Mouse (Mus musculus): Measurements from ENCODE around the gene Ttll7. TPM values are rescaled to one million over a fixed set of nuclear protein-coding genes. Genes with fewer than 3 reads are reported as not detected.
A peak's percentile ranks its signal among the peaks of the same experiment; 100 is the strongest.

Gene Ttll7
- polyA plus RNA-seq, 1 experiment from 2014 or later, result 0.52 TPM

DNA sequence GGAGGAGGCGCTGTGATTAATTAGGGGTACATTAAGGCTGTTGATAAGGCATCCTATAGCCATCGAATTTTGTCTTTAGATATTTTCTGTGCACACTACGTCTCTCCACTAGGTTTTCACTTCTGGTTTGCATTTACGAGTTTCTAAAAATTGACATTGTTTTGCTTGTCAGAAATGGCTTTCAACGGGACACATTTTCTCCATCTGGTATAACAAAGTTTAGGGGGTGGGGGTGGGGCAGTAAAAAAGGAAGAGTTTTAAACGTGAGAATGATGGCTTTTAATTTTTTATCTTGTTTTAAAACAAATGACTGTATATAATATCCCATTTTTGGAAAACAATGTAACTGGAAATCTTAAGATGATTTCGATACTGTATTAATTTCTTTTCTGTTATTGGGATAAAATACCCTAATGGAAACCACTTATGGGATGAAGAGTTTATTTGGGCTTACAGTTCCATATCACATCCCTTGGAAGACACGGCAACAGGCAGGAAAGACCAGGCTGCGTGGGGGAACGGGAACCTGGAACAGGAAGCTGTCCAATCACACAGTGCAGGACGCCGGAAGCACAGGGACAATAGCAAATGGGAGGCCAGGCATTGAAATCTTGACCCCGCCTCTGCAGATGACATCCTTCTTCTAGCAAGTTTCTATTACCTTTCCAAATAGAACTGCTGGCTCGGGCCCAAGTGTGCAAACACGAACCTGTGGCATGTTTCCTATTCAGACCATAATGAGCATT lies 142.7 kb downstream of the Ttll7 start:
- no peaks in the 10 kb centered on the region for H3K36me3 ChIP-seq (replicated peaks; ENCODE audit: insufficient read depth, low read length)
- H3K27me3 ChIP-seq (ENCODE audit: insufficient read depth, low read length), result no peaks in the 10 kb centered on the region
- TF ChIP-seq EP300 (IDR thresholded peaks at IDR 0.05; ENCODE audit: low read depth) (no peak), CTCF (IDR thresholded peaks at IDR 0.05; ENCODE audit: low read depth) (no peak)
- DNase-seq (no peak), ATAC-seq (no peak)
- H3K4me1 ChIP-seq (ENCODE audit: insufficient read depth), result no peaks in the 10 kb centered on the region
- H3K4me3 ChIP-seq (ENCODE audit: low read depth, low read length), result no peak overlapping the region
- H3K9ac ChIP-seq (replicated peaks), result no peak overlapping the region
- no peaks in the 10 kb centered on the region for H3K9me3 ChIP-seq (ENCODE audit: low read length)
- 65% methylated on average over 15 of the region's 15 CpGs for WGBS (ENCODE audit: insufficient replicate concordance)
- no peak overlapping the region for H3K27ac ChIP-seq (ENCODE audit: low read depth)
- H3K4me2 ChIP-seq (ENCODE audit: low read depth, low read length), result peak overlapping the region; percentile 18; the same call in 1 of the 2 replicates

DNA sequence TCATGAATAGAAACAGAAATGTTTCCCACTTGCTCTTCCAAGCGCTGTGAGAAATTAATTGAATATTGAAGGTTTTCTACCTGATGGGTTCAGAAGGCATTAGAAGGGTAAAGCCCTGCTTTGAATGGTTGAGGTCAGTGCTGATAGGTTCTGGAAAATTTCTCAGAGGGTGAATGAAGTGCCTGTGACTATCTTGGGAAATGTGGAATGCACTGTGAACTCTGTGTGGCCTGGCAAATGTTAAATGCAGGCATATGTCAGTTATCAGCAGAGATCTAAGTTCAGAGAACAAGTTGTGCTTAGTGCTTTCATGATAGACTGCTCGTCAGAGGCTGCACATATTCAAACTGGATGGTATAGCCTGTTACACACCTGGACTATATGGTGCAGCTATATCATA lies 147.0 kb downstream of the Ttll7 start:
- no peak for TF ChIP-seq CTCF (IDR thresholded peaks at IDR 0.05; ENCODE audit: low read depth)
- no peak for TF ChIP-seq EP300 (IDR thresholded peaks at IDR 0.05; ENCODE audit: low read depth)
- H3K9ac ChIP-seq (replicated peaks), result no peak overlapping the region
- WGBS (ENCODE audit: insufficient replicate concordance), result 76% methylated on average over 2 of the region's 2 CpGs
- no peaks in the 10 kb centered on the region for H3K36me3 ChIP-seq (replicated peaks; ENCODE audit: insufficient read depth, low read length)
- no peak overlapping the region for H3K27ac ChIP-seq (ENCODE audit: low read depth)
- ATAC-seq, result no peak
- no peak overlapping the region for H3K4me2 ChIP-seq (ENCODE audit: low read depth, low read length)
- H3K9me3 ChIP-seq (ENCODE audit: low read length), result no peaks in the 10 kb centered on the region
- no peak for DNase-seq
- H3K4me1 ChIP-seq (ENCODE audit: insufficient read depth), result no peaks in the 10 kb centered on the region
- H3K4me3 ChIP-seq (ENCODE audit: low read depth, low read length), result no peak overlapping the region
- no peaks in the 10 kb centered on the region for H3K27me3 ChIP-seq (ENCODE audit: insufficient read depth, low read length)

DNA sequence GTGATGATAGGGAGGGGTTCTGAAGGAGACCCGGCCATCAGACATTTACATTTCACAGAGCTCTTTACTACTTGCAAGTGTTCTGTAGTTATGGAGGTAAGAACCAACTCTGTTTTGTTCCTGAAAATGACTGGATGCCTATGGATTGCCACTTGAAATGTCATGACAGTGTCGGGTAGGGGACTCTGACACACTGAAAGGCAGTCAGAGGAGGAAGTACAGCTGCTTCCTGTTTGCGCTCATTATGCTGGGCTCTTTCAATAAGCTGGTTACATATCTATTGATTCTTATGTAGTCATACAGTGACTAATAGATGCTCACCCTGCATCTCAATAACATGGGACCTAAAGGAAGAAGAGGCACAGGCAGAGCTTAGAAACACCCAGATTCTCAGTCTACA lies 148.8 kb downstream of the Ttll7 start:
- no peak overlapping the region for H3K4me2 ChIP-seq (ENCODE audit: low read depth, low read length)
- no peaks in the 10 kb centered on the region for H3K9me3 ChIP-seq (ENCODE audit: low read length)
- H3K27ac ChIP-seq (ENCODE audit: low read depth), result no peak overlapping the region
- H3K4me3 ChIP-seq (ENCODE audit: low read depth, low read length), result no peak overlapping the region
- ATAC-seq (no peak), DNase-seq (no peak)
- TF ChIP-seq EP300 (IDR thresholded peaks at IDR 0.05; ENCODE audit: low read depth), result no peak
- TF ChIP-seq CTCF (IDR thresholded peaks at IDR 0.05; ENCODE audit: low read depth), result no peak
- H3K27me3 ChIP-seq (ENCODE audit: insufficient read depth, low read length), result no peaks in the 10 kb centered on the region
- no peaks in the 10 kb centered on the region for H3K4me1 ChIP-seq (ENCODE audit: insufficient read depth)
- H3K9ac ChIP-seq (replicated peaks), result no peak overlapping the region
- H3K36me3 ChIP-seq (replicated peaks; ENCODE audit: insufficient read depth, low read length), result no peaks in the 10 kb centered on the region
- WGBS (ENCODE audit: insufficient replicate concordance), result 39% methylated on average over 3 of the region's 3 CpGs

DNA sequence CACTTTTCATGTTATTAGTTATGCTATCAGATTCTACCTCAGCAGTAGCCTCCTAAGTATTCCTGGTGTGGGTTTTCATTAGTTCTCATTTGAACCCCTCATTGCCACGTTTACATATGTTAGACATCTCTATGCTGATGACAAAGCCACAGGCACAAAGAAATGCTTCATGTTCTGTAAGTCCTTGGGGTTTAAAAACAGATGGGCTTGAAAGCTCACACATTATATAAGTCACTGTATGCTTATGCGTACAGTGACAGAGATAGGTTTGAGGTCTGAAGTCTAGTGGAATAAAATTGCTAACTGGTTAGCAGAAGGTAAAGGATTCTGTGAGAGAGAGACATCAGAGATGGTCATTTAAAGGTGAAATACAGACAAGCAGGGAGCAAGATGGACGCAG lies 149.4 kb downstream of the Ttll7 start:
- WGBS (ENCODE audit: insufficient replicate concordance), result 65% methylated on average over 3 of the region's 3 CpGs
- Histone ChIP-seq H3K36me3 (replicated peaks; ENCODE audit: insufficient read depth, low read length) (no peaks in the 10 kb centered on the region), H3K4me1 (ENCODE audit: insufficient read depth) (no peaks in the 10 kb centered on the region), H3K4me2 (ENCODE audit: low read depth, low read length) (no peak overlapping the region), H3K27ac (ENCODE audit: low read depth) (no peak overlapping the region), H3K9ac (replicated peaks) (no peak overlapping the region), H3K9me3 (ENCODE audit: low read length) (no peaks in the 10 kb centered on the region), H3K27me3 (ENCODE audit: insufficient read depth, low read length) (no peaks in the 10 kb centered on the region), H3K4me3 (ENCODE audit: low read depth, low read length) (no peak overlapping the region)
- DNase-seq (no peak), ATAC-seq (no peak)
- no peak for TF ChIP-seq EP300 (IDR thresholded peaks at IDR 0.05; ENCODE audit: low read depth)

DNA sequence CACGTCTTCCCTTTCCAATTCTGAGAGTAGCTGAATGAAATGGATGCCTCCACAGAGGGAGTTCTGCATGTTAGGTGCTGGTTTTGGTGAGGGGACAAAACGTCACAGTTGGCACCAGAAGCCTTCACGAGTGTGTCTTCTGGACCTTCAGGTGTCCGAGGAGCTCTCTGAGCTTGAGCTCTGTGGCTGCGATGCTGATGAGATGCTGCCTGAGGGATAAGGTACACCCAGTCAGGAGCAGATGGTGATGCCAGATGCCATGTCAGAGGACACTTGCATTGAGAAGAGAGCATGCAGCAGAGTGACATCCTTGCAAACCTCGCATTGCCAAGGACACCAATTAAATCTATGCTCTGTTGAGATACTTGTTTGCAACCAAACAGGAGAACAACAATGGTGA lies 164.3 kb downstream of the Ttll7 start:
- no peaks in the 10 kb centered on the region for H3K36me3 ChIP-seq (replicated peaks; ENCODE audit: insufficient read depth, low read length)
- H3K27me3 ChIP-seq (ENCODE audit: insufficient read depth, low read length), result no peaks in the 10 kb centered on the region
- TF ChIP-seq CTCF (IDR thresholded peaks at IDR 0.05; ENCODE audit: low read depth), result no peak
- TF ChIP-seq EP300 (IDR thresholded peaks at IDR 0.05; ENCODE audit: low read depth), result no peak
- H3K4me1 ChIP-seq (ENCODE audit: insufficient read depth), result no peaks in the 10 kb centered on the region
- H3K9ac ChIP-seq (replicated peaks), result no peak overlapping the region
- DNase-seq (no peak), ATAC-seq (no peak)
- no peak overlapping the region for H3K27ac ChIP-seq (ENCODE audit: low read depth)
- no peak overlapping the region for H3K4me2 ChIP-seq (ENCODE audit: low read depth, low read length)
- WGBS (ENCODE audit: insufficient replicate concordance), result 75% methylated on average over 6 of the region's 6 CpGs
- no peaks in the 10 kb centered on the region for H3K9me3 ChIP-seq (ENCODE audit: low read length)
- no peak overlapping the region for H3K4me3 ChIP-seq (ENCODE audit: low read depth, low read length)

DNA sequence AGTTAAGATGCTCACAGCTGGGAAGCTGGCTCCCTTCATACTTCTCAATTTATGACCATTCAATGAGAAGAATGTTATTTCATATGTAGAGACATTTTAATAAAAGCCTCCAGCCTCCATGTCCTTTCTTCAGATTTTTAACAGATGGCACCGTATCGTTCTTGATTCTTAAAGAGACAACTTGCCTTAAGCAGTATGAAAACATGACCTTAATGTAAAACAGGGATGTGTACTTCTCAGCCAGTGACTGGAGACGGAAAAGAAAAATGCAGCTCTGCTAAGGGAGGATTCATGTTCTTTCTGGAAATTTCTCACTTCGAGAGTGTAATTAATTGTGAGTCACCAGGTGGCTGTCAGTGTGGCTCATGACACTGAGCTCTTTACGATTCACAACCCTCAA lies 167.3 kb downstream of the Ttll7 start:
- TF ChIP-seq CTCF (IDR thresholded peaks at IDR 0.05; ENCODE audit: low read depth) (no peak), EP300 (IDR thresholded peaks at IDR 0.05; ENCODE audit: low read depth) (no peak)
- WGBS (ENCODE audit: insufficient replicate concordance), result 79% methylated on average over 5 of the region's 5 CpGs
- H3K36me3 ChIP-seq (replicated peaks; ENCODE audit: insufficient read depth, low read length), result no peaks in the 10 kb centered on the region
- ATAC-seq, result no peak
- H3K4me2 ChIP-seq (ENCODE audit: low read depth, low read length), result no peak overlapping the region
- no peaks in the 10 kb centered on the region for H3K9me3 ChIP-seq (ENCODE audit: low read length)
- DNase-seq, result no peak
- no peak overlapping the region for H3K4me3 ChIP-seq (ENCODE audit: low read depth, low read length)
- H3K27ac ChIP-seq (ENCODE audit: low read depth), result no peak overlapping the region
- H3K9ac ChIP-seq (replicated peaks), result no peak overlapping the region
- no peaks in the 10 kb centered on the region for H3K4me1 ChIP-seq (ENCODE audit: insufficient read depth)
- no peaks in the 10 kb centered on the region for H3K27me3 ChIP-seq (ENCODE audit: insufficient read depth, low read length)
